Mouse (Mus musculus): Measurements from ENCODE around the gene Bcas3. TPM values are rescaled to one million over a fixed set of nuclear protein-coding genes. Genes with fewer than 3 reads are reported as not detected.

The Bcas3 gene
- polyA plus RNA-seq, 1 experiment from 2014 or later: 28.5 TPM

GRCm38 (mm10) chr11:85524841-85525500, 172.0 kb downstream of the Bcas3 start:
- Histone ChIP-seq H3K36me3 (no peaks in the 10 kb centered on the region), H3K4me2 (replicated peaks) (peak overlapping the region; percentile 56), H3K27ac (no peak overlapping the region), H3K9me3 (no peaks in the 10 kb centered on the region), H3K27me3 (peaks cover 56% of the 10 kb centered on the region), H3K9ac (replicated peaks) (no peak overlapping the region), H3K4me1 (replicated peaks) (peaks cover 30% of the 10 kb centered on the region), H3K4me3 (replicated peaks) (no peak overlapping the region)
- 7% methylated on average over 16 of the region's 16 CpGs for WGBS
- no peak for ATAC-seq

DNA sequence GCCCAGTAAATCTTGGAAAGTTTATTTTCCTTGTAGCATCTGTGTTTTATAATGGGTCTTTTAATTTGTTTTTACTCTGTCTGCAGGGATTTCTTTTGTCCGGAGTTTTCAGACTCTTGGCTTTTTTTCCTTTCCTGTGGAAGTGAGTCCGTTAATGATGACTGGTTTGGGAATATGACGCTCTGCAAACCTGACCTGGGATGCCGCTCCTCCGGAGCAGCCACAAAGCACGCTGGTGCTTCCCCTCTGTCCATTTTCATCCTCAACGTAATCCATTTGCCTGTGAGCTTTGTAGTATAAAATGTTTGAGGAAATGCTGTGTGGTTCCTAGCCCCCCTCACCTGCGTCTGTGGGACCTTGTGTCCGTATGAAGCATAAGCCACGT, 172.5 kb downstream of the Bcas3 start:
- peaks cover 53% of the 10 kb centered on the region for H3K27me3 ChIP-seq
- H3K4me1 ChIP-seq (replicated peaks): peaks cover 30% of the 10 kb centered on the region
- no peak overlapping the region for H3K27ac ChIP-seq
- H3K4me2 ChIP-seq (replicated peaks): no peak overlapping the region
- H3K9me3 ChIP-seq: no peaks in the 10 kb centered on the region
- WGBS: 29% methylated on average over 10 of the region's 10 CpGs
- ATAC-seq: no peak
- no peak overlapping the region for H3K4me3 ChIP-seq (replicated peaks)
- no peak overlapping the region for H3K9ac ChIP-seq (replicated peaks)
- H3K36me3 ChIP-seq: no peaks in the 10 kb centered on the region

- peaks cover 30% of the 10 kb centered on the region for H3K4me1 ChIP-seq (replicated peaks)
- H3K27ac ChIP-seq: no peak overlapping the region
- H3K36me3 ChIP-seq: no peaks in the 10 kb centered on the region
- WGBS: 39% methylated on average over 11 of the region's 11 CpGs
- no peak overlapping the region for H3K4me2 ChIP-seq (replicated peaks)
- H3K9me3 ChIP-seq: no peaks in the 10 kb centered on the region
- no peak overlapping the region for H3K4me3 ChIP-seq (replicated peaks)
- ATAC-seq: no peak
- H3K9ac ChIP-seq (replicated peaks): no peak overlapping the region
- peaks cover 50% of the 10 kb centered on the region for H3K27me3 ChIP-seq
These were observed 173.2 kb downstream of the Bcas3 start for GRCm38 (mm10) chr11:85525979-85526775.

DNA sequence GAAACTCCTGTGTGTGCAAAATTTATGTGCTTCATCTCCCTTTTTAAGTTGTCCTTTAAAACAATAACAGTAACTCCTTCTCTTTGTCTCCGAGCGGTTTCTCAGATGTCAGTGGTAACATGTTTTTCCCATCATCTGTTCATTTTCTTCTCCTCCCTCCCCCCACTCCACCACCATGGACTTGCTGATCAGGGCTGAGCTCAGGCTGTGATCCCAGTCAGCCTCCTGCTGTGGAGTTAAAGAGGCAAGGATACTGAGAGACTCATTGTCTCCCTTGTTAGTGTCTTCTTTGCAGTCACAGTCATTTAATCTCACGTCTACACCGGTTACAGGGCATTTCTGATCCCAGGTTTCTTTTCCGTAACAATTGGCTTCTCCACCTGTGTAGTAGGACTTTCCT, 174.3 kb downstream of the Bcas3 start:
- peaks cover 45% of the 10 kb centered on the region for H3K27me3 ChIP-seq
- no peak overlapping the region for H3K27ac ChIP-seq
- H3K9me3 ChIP-seq: no peaks in the 10 kb centered on the region
- ATAC-seq: no peak
- no peak overlapping the region for H3K9ac ChIP-seq (replicated peaks)
- H3K4me1 ChIP-seq (replicated peaks): peaks cover 30% of the 10 kb centered on the region
- 20% methylated on average over 5 of the region's 5 CpGs for WGBS
- H3K4me3 ChIP-seq (replicated peaks): no peak overlapping the region
- H3K4me2 ChIP-seq (replicated peaks): no peak overlapping the region
- H3K36me3 ChIP-seq: no peaks in the 10 kb centered on the region

DNA sequence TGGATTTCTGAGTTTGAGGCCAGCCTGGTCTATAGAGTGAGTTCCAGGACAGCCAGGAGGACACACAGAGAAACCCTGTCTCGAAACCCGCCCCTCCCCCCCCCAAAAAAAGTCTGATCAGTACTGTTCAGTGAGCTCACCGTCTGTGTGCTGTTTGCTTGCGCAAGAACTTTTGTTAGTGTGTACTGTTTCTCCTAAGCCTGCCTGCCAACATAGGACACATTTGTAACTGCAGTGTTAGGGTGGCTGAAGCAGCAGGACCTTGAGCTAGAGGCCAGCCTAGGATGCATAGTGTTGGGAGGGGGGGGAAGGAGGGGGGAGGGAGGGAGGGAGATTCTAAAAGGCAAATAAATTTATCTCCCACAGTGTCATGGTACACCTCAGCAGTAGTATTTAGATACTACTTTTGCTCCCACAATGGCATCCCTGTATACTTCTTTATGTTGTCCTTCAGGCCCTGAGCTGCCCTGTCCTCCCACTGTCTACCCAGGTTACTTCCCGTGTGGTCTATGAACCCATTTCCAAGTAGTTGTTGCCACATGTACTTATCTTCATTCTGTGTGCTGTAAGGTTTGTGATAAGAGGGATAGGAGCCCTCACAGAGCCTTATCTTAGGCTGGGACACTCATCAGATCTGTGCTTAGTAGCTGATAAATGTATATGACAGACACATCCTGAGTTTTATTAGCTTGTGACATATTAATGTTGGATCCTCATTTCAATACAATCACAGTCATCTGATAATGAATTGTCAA, 176.7 kb downstream of the Bcas3 start:
- Histone ChIP-seq H3K27me3 (peaks cover 36% of the 10 kb centered on the region), H3K9ac (replicated peaks) (no peak overlapping the region), H3K27ac (no peak overlapping the region), H3K36me3 (no peaks in the 10 kb centered on the region), H3K9me3 (no peaks in the 10 kb centered on the region), H3K4me3 (replicated peaks) (no peak overlapping the region), H3K4me1 (replicated peaks) (peaks cover 16% of the 10 kb centered on the region), H3K4me2 (replicated peaks) (no peak overlapping the region)
- 70% methylated on average over 5 of the region's 5 CpGs for WGBS
- ATAC-seq: no peak

GRCm38 (mm10) chr11:85540989-85541388, 188.0 kb downstream of the Bcas3 start:
- H3K4me1 ChIP-seq (replicated peaks): no peaks in the 10 kb centered on the region
- ATAC-seq: no peak
- H3K9ac ChIP-seq (replicated peaks): no peak overlapping the region
- H3K36me3 ChIP-seq: no peaks in the 10 kb centered on the region
- no peak overlapping the region for H3K4me3 ChIP-seq (replicated peaks)
- no peaks in the 10 kb centered on the region for H3K9me3 ChIP-seq
- H3K4me2 ChIP-seq (replicated peaks): no peak overlapping the region
- H3K27ac ChIP-seq: no peak overlapping the region
- no peaks in the 10 kb centered on the region for H3K27me3 ChIP-seq
- WGBS: 93% methylated on average over 4 of the region's 4 CpGs

DNA sequence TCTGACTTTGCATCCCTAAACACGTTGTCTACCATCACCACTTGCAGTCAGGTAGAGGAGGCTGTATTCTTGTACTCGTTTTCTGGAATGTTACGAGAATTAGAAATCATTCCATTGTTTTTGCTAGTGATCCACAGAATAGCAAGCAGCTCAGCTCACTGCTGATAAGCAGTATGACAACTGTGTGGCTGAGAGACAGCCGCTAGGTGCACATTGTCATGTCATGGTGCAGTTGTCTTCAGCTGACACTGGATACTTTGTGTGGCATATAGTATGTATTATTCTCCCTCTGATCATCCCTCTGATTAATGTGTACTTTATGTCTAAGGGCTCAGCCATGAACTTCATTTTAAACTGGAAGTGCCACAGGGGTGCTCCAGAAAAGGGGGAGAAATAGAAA, 190.3 kb downstream of the Bcas3 start:
- Histone ChIP-seq H3K4me1 (replicated peaks) (no peaks in the 10 kb centered on the region), H3K27me3 (no peaks in the 10 kb centered on the region), H3K4me2 (replicated peaks) (no peak overlapping the region), H3K4me3 (replicated peaks) (no peak overlapping the region), H3K9me3 (no peaks in the 10 kb centered on the region), H3K27ac (no peak overlapping the region), H3K9ac (replicated peaks) (no peak overlapping the region), H3K36me3 (no peaks in the 10 kb centered on the region)
- no peak for ATAC-seq
- WGBS: 79% methylated on average over 4 of the region's 4 CpGs

DNA sequence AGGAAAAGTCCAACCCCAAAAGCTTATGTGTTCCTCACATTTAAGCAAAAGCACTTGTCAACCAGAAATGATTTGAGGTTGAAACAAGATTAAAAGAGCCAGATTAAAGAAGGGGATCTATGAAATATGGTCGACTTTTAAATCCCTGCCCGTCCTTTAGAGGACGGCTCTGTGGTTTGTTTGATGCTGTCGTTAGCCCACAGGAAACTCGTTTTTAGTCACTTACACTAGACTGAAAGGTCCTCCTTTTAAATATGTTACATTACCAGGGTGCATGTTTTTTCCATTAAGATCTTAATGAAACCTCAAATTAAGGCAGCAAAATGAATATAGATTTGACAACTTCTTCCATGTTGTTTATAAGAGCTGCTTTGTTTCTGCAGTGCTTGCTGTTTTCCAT, 192.6 kb downstream of the Bcas3 start:
- Histone ChIP-seq H3K4me2 (replicated peaks) (no peak overlapping the region), H3K27ac (no peak overlapping the region), H3K9ac (replicated peaks) (no peak overlapping the region), H3K9me3 (no peaks in the 10 kb centered on the region), H3K4me3 (replicated peaks) (no peak overlapping the region), H3K4me1 (replicated peaks) (no peaks in the 10 kb centered on the region), H3K36me3 (no peaks in the 10 kb centered on the region), H3K27me3 (no peaks in the 10 kb centered on the region)
- ATAC-seq: no peak
- WGBS: 67% methylated on average over 5 of the region's 5 CpGs

DNA sequence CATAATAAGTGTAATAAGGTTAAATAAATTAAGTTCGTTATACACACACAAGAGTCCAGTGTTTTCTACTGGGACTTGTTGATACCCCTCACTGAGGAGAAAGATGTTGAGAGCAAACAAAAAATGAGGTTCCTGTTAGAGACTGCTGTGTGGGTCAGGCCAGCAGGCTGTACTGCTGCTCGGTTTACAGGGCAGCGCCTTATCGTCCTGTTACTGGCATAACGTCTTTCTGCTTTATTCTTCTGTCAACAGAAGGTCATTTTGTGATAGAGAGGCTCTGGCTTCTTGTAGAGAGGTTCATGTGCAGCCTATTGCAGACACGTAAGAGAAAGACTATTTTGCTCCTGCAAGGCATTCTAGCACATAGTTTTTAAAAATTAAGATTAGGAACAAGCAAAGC, 195.0 kb downstream of the Bcas3 start:
- Histone ChIP-seq H3K4me1 (replicated peaks) (no peaks in the 10 kb centered on the region), H3K4me3 (replicated peaks) (no peak overlapping the region), H3K4me2 (replicated peaks) (no peak overlapping the region), H3K27ac (no peak overlapping the region), H3K27me3 (no peaks in the 10 kb centered on the region), H3K36me3 (no peaks in the 10 kb centered on the region), H3K9me3 (no peaks in the 10 kb centered on the region), H3K9ac (replicated peaks) (no peak overlapping the region)
- 76% methylated on average over 6 of the region's 6 CpGs for WGBS
- ATAC-seq: no peak

GRCm38 (mm10) chr11:85549651-85550050, 196.7 kb downstream of the Bcas3 start:
- H3K4me1 ChIP-seq (replicated peaks): no peaks in the 10 kb centered on the region
- H3K27me3 ChIP-seq: no peaks in the 10 kb centered on the region
- no peaks in the 10 kb centered on the region for H3K9me3 ChIP-seq
- ATAC-seq: no peak
- WGBS: 90% methylated on average over 3 of the region's 3 CpGs
- no peak overlapping the region for H3K9ac ChIP-seq (replicated peaks)
- H3K4me3 ChIP-seq (replicated peaks): no peak overlapping the region
- H3K4me2 ChIP-seq (replicated peaks): no peak overlapping the region
- H3K36me3 ChIP-seq: no peaks in the 10 kb centered on the region
- no peak overlapping the region for H3K27ac ChIP-seq

DNA sequence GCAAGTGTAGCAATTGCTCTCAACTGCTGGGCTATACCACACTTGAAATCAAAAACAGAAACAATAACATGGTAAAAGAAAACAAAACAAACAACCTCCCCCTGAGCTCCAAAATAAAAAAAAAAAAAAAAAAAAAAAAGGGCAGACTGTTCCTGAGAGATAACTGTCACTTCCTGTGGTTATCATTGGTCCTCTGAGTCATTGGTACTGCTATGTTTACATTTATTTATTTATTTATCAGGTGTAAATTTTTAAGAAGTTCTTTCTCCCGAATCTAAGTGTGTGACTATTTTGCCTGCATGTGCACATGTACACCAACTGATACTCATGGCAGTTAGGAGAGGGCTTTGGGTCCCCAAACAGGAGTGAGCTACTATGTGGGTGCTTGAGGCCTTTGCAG, 202.1 kb downstream of the Bcas3 start:
- Histone ChIP-seq H3K9ac (replicated peaks) (no peak overlapping the region), H3K27ac (no peak overlapping the region), H3K4me3 (replicated peaks) (no peak overlapping the region), H3K27me3 (no peaks in the 10 kb centered on the region), H3K4me2 (replicated peaks) (no peak overlapping the region), H3K9me3 (no peaks in the 10 kb centered on the region), H3K36me3 (0 out of 2 replicates have a peak, but pooled peaks cover 3% of the 10 kb centered on the region), H3K4me1 (replicated peaks) (no peaks in the 10 kb centered on the region)
- ATAC-seq: no peak
- 80% methylated on average over 1 of the region's 1 CpGs for WGBS

GRCm38 (mm10) chr11:85555721-85556120, 202.8 kb downstream of the Bcas3 start:
- H3K4me1 ChIP-seq (replicated peaks): no peaks in the 10 kb centered on the region
- WGBS: 70% methylated on average over 2 of the region's 2 CpGs
- no peak overlapping the region for H3K27ac ChIP-seq
- no peaks in the 10 kb centered on the region for H3K9me3 ChIP-seq
- no peak overlapping the region for H3K4me3 ChIP-seq (replicated peaks)
- no peak overlapping the region for H3K9ac ChIP-seq (replicated peaks)
- H3K36me3 ChIP-seq: 0 out of 2 replicates have a peak, but pooled peaks cover 3% of the 10 kb centered on the region
- H3K4me2 ChIP-seq (replicated peaks): no peak overlapping the region
- H3K27me3 ChIP-seq: no peaks in the 10 kb centered on the region
- no peak for ATAC-seq

Measured in midbrain, embryonic 13.5 days (tissue).